Mouse (Mus musculus): ENCODE results near the gene Ap1ar.

Ap1ar gene

GRCm38 (mm10) chr3:127837972-127838644 is 785 bp upstream of the Ap1ar start:
- DNase-seq (ENCODE audit: low spot score), result no peak

- peak; percentile 44 for DNase-seq (ENCODE audit: low spot score)
Measured at GRCm38 (mm10) chr3:127836798-127837153, 547 bp downstream of the Ap1ar start.

DNA sequence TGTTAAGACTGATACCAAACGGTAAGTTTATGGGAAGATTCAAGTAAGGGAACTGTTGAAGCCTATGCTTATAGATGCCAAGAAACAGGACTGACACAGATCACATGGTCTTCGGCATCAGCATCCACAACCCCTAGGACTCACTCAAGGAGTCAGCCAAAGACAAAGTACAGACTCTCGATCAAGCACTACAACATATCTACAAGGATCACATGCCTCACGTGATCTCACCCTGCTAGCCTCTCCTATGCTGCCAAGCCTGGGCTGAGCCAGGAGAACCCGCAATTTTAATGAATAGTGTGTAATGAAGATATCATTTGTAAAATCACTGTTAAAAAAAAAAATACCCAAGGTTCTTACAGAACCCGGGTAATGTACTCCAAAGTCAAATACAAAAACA is 1.7 kb downstream of the Ap1ar start:
- DNase-seq (ENCODE audit: low spot score), result peak; percentile 44

- peak; percentile 62 for DNase-seq (ENCODE audit: low spot score)
Measured at GRCm38 (mm10) chr3:127834040-127834439, 3.3 kb downstream of the Ap1ar start.

GRCm38 (mm10) chr3:127831079-127831478 is 6.2 kb downstream of the Ap1ar start:
- DNase-seq (ENCODE audit: low spot score), result peak; percentile 45

DNA sequence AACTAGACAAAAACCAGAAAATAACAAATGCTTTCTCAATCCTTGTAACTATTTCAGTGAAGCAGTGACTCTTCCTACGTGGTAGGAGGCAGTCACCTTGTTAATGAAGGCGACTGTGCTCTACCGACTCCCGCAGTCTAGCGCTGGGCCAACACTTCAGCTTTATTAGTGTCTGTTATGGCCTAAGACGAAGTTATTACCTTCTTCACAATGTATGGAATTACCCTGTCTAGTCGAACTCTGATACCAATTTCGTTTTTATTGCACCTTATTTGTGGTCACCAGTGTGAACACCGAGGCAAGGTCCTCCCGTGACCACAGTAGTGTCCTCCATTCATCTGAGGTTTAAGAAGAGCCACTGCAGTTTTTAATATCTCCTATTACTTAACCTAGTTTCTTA is 7.1 kb downstream of the Ap1ar start:
- DNase-seq (ENCODE audit: low spot score), result no peak

GRCm38 (mm10) chr3:127827123-127827522 is 10.2 kb downstream of the Ap1ar start:
- no peak for DNase-seq (ENCODE audit: low spot score)

DNA sequence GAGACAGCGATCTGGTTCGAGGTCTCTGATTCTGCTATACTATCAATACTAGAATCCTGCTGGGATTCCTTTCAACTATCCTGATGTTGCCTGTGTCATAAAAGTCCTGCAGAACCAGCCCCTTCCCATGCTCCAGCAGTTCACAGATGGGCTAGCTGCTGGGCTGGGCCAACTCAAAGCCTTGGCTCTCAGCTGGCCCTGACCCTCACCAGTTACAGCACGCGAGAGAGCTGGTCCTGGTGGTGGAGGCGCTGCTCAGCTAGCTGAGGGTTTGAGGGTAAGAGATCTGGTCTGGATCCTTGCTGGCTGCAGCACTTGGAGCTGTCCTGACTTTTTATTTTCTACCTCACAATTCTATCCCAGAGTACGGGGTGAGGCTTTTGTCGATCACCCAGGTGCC is 10.8 kb downstream of the Ap1ar start:
- no peak for DNase-seq (ENCODE audit: low spot score)

GRCm38 (mm10) chr3:127823886-127824863 is 13.1 kb downstream of the Ap1ar start:
- DNase-seq (ENCODE audit: low spot score), result no peak

DNA sequence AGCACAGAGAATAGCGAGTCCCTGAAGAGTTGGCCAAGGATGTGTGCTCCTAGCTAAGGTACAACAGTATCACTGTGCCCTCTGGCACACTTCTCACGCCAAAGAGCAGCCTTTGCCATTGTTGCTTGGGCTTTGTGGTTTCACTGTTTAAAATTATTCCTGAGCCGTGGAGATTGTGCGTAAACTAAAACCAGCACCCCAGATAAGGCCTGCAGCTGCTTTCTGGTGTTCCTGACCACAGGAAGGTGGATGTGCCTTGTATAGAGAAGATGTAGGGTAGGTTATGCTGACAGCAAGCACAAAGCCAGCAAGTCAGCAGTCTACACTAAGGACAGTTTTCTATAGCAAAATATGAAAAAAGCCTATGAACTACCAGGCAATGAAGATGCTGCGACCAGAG is 16.1 kb downstream of the Ap1ar start:
- no peak for DNase-seq (ENCODE audit: low spot score)

- no peak for DNase-seq (ENCODE audit: low spot score)
Measured at GRCm38 (mm10) chr3:127820400-127820799, 16.9 kb downstream of the Ap1ar start.

DNA sequence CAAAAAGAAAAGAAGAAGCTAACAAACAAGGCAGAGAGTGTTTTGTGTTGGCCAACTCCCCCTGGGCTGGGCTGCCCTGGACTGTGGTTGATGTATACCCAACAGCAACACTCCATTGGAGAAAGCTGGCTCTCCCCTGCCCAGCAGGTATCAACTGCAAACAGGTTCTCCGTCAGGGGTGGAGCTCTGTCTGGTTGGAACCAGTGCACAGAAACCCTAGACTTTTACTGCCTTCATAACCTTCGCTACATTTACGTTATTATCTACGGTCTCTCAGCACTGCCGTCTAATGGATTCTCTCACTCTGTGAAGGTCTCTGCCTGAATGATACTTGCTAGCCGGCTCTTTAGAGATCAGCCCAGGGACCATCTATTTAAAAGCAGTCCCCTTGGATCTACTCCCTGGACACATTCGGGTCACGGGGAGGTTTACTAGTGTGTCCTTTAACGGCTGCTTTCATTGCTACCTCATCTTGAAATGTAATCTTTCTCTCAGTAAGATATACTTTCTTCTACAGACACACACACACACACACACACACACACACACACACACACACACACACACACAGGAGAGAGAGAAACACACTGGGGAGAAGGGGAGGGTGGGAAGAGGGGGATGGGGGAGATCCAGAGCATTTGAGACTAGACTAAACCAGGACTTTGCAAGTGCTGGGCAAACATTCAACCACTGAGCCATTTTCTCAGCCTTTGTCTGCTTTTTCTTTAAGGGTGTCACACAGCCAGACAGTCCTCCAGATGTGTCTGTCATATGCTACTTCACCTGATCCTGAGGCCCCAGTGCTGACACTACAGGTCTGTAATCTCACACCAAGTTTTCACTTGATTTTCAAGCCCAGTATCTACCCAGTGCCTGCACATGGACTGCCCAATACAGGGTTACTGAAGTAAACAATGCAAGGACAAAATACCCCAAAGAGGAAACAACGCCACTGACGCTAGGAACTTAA is 18.3 kb downstream of the Ap1ar start:
- no peak for DNase-seq (ENCODE audit: low spot score)

- no peak for DNase-seq (ENCODE audit: low spot score)
Measured at GRCm38 (mm10) chr3:127817120-127817683, 20.1 kb downstream of the Ap1ar start.

GRCm38 (mm10) chr3:127809103-127809502 is 28.2 kb downstream of the Ap1ar start:
- no peak for DNase-seq (ENCODE audit: low spot score)

- no peak for DNase-seq (ENCODE audit: low spot score)
Measured at GRCm38 (mm10) chr3:127807846-127808245, 29.5 kb downstream of the Ap1ar start.

GRCm38 (mm10) chr3:127805991-127806390 is 31.3 kb downstream of the Ap1ar start:
- no peak for DNase-seq (ENCODE audit: low spot score)

GRCm38 (mm10) chr3:127805071-127805470 is 32.3 kb downstream of the Ap1ar start:
- no peak for DNase-seq (ENCODE audit: low spot score)

DNA sequence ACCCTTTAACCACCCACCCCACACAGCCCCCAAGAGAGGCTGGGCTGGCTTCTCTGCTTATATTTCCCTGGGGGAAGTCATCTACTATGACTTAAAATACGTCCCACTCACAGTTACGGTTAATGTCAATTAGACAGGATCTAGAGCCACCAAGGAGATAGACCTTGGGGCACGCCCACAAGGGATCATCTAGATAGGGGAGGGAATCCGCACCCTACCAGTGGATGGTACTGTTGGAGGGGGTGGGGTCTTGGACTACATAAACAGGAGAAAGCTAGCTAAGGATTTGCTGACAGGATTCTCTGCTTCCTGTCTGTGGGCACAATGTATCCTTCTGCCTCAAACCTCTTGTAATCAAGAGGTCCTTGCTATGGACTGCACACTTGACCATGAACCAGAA is 32.9 kb downstream of the Ap1ar start:
- no peak for DNase-seq (ENCODE audit: low spot score)

- DNase-seq (ENCODE audit: low spot score), result no peak
Measured at GRCm38 (mm10) chr3:127802814-127803213, 34.5 kb downstream of the Ap1ar start.

DNA sequence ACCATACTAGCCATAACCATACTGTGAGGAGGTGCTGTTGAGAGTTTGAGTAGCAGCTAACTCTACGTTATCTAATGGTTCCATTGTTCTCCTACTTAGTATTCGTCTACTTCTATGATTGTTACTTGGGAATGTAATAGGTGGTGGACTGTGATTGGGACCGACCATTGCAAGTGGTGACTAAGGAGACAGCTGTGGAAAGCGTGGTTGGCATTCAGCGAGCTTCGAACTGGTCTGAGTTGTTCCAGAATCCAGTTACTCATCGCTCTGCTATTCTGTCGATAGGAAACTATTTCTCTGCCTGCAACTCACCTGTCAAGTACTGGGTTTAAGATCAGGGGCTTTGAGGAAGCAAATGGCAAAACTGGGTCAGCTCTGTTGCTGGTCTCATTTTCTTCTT is 36.2 kb downstream of the Ap1ar start:
- no peak for DNase-seq (ENCODE audit: low spot score)

DNA sequence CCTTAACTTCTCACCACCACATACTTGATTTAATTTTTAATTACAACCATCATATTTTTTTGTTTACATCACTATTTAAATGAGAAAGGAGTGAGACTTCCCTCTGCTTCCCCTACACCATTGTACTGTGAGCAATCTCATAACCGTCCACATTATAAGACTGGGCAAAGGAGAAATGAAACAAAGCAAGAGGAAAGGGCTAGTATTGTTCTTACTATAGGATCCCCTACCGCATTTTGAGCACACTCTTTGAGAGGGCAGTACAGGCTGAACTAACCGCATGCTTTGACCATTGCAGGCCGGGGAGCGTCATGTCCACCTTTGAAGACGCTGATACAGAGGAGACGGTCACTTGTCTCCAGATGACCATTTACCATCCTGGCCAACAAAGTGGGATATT is 41.1 kb downstream of the Ap1ar start:
- no peak for DNase-seq (ENCODE audit: low spot score)

- DNase-seq (ENCODE audit: low spot score), result no peak
Measured at GRCm38 (mm10) chr3:127795762-127796161, 41.6 kb downstream of the Ap1ar start.
